Mouse (Mus musculus) neural tube, embryonic 13.5 days (tissue): Measurements from ENCODE around the gene Cenpa. TPM values are rescaled to one million over a fixed set of nuclear protein-coding genes. Genes with fewer than 3 reads are reported as not detected.

Source experiments
- ATAC-seq: fragments of 200-750 bp; cut with Nextera tagmentation; 2 replicates; pipeline ENCODE4 v1.8.0; 2017; ENCODE audit warnings: low read depth, mild to moderate bottlenecking, moderate TSS enrichment, moderate library complexity
- H3K27ac ChIP-seq: fragments of 300-500 bp; sonication (generic); replicated peaks from 2 replicates; pipeline ENCODE4 v1.5.1; 2015; ENCODE audit warnings: moderate library complexity, mild to moderate bottlenecking, inconsistent platforms
- H3K27me3 ChIP-seq: fragments of 300-500 bp; sonication (generic); 2 replicates; pipeline ENCODE4 v1.6.1; 2015; ENCODE audit warnings: mild to moderate bottlenecking, inconsistent platforms
- H3K36me3 ChIP-seq: fragments of 300-500 bp; sonication (generic); 2 replicates; pipeline ENCODE4 v1.6.1; 2015; ENCODE audit warnings: mild to moderate bottlenecking, inconsistent platforms
- H3K4me1 ChIP-seq: fragments of 300-500 bp; sonication (generic); replicated peaks from 2 replicates; pipeline ENCODE4 v1.6.1; 2015; ENCODE audit warnings: inconsistent platforms
- H3K4me2 ChIP-seq: fragments of 300-500 bp; sonication (generic); 2 replicates; pipeline ENCODE4 v1.6.1; 2015; ENCODE audit warnings: inconsistent platforms, mild to moderate bottlenecking, moderate library complexity
- H3K4me3 ChIP-seq: fragments of 300-500 bp; sonication (generic); 2 replicates; pipeline ENCODE4 v1.5.1; 2015; ENCODE audit warnings: mild to moderate bottlenecking, inconsistent platforms
- H3K9ac ChIP-seq: fragments of 300-500 bp; sonication (generic); 2 replicates; pipeline ENCODE4 v1.6.1; 2015; ENCODE audit warnings: moderate library complexity, mild to moderate bottlenecking, inconsistent platforms
- H3K9me3 ChIP-seq: fragments of 300-500 bp; sonication (generic); 2 replicates; pipeline ENCODE4 v1.6.1; 2016; ENCODE audit warnings: inconsistent platforms
- WGBS: fragments of 180-500 bp; shearing (Covaris S2); methylation state at CpG from one replicate; pipeline ENCODE4 v1.1.7; 2015; 5-methylcytosine and 5-hydroxymethylcytosine counted together
- polyA plus RNA-seq: library from polyadenylated mRNA; unstranded; fragments of >200 nt; fragmentation: Nextera tagmentation; extraction: Ambion mirVana; gene quantifications from 2 replicates; pipeline ENCODE4 v1.2.1, GENCODE M21; 2015

The Cenpa gene
- polyA plus RNA-seq, 1 experiment from 2014 or later = 60.2 TPM

DNA sequence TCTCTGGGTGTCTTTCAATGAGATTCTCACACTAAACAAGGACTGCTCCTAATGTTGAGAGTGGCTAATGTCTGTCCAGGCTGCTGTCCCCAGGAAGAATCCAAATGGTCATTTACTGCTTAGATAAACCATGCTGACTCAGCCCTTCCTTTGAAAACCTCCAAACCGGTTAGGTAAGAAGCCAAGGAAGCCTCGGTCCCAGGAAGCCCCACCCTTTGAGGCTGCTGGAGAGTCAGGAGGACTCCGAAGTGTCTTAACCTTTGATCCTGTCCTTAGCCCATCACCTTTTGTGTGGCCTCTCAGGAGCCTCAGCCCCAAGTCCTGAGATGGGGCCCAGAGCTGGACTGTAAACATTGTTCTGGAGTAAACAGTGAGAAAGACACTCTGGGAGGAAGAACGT lies 17.0 kb upstream of the Cenpa start:
- WGBS = 69% methylated on average over 4 of the region's 4 CpGs
- H3K9me3 ChIP-seq = no peaks in the 10 kb centered on the region
- H3K4me3 ChIP-seq = no peak overlapping the region
- H3K4me2 ChIP-seq = no peak overlapping the region
- no peak overlapping the region for H3K27ac ChIP-seq
- ATAC-seq = no peak
- peaks cover 23% of the 10 kb centered on the region for H3K4me1 ChIP-seq
- no peaks in the 10 kb centered on the region for H3K27me3 ChIP-seq
- peaks cover 17% of the 10 kb centered on the region for H3K36me3 ChIP-seq
- no peak overlapping the region for H3K9ac ChIP-seq

GRCm38 (mm10) chr5:30650756-30651155 lies 15.8 kb upstream of the Cenpa start:
- H3K9me3 ChIP-seq = no peaks in the 10 kb centered on the region
- peaks cover 23% of the 10 kb centered on the region for H3K4me1 ChIP-seq
- H3K27ac ChIP-seq = no peak overlapping the region
- no peak for ATAC-seq
- peaks cover 29% of the 10 kb centered on the region for H3K36me3 ChIP-seq
- H3K4me2 ChIP-seq = no peak overlapping the region
- whole genome bisulfite sequencing = 83% methylated on average over 3 of the region's 3 CpGs
- no peak overlapping the region for H3K9ac ChIP-seq
- H3K27me3 ChIP-seq = no peaks in the 10 kb centered on the region
- H3K4me3 ChIP-seq = no peak overlapping the region

- 92% methylated on average over 3 of the region's 3 CpGs for WGBS
- no peaks in the 10 kb centered on the region for H3K27me3 ChIP-seq
Observed at GRCm38 (mm10) chr5:30651554-30651953, 15.0 kb upstream of the Cenpa start.

GRCm38 (mm10) chr5:30653246-30653645 lies 13.3 kb upstream of the Cenpa start:
- Histone ChIP-seq H3K27me3 (no peaks in the 10 kb centered on the region), H3K27ac (no peak overlapping the region), H3K36me3 (peaks cover 54% of the 10 kb centered on the region), H3K4me2 (no peak overlapping the region), H3K9ac (no peak overlapping the region), H3K9me3 (no peaks in the 10 kb centered on the region), H3K4me3 (no peak overlapping the region), H3K4me1 (peaks cover 13% of the 10 kb centered on the region)
- WGBS = 91% methylated on average over 6 of the region's 6 CpGs
- ATAC-seq = no peak

More at GRCm38 (mm10) chr5:30651554-30651953, 15.0 kb upstream of the Cenpa start:
- Histone ChIP-seq H3K9ac (no peak overlapping the region), H3K36me3 (peaks cover 37% of the 10 kb centered on the region), H3K27ac (no peak overlapping the region), H3K4me2 (no peak overlapping the region), H3K9me3 (no peaks in the 10 kb centered on the region), H3K4me3 (no peak overlapping the region), H3K4me1 (peaks cover 23% of the 10 kb centered on the region)
- no peak for ATAC-seq

GRCm38 (mm10) chr5:30655042-30655441 lies 11.5 kb upstream of the Cenpa start:
- 87% methylated on average over 8 of the region's 8 CpGs for WGBS

DNA sequence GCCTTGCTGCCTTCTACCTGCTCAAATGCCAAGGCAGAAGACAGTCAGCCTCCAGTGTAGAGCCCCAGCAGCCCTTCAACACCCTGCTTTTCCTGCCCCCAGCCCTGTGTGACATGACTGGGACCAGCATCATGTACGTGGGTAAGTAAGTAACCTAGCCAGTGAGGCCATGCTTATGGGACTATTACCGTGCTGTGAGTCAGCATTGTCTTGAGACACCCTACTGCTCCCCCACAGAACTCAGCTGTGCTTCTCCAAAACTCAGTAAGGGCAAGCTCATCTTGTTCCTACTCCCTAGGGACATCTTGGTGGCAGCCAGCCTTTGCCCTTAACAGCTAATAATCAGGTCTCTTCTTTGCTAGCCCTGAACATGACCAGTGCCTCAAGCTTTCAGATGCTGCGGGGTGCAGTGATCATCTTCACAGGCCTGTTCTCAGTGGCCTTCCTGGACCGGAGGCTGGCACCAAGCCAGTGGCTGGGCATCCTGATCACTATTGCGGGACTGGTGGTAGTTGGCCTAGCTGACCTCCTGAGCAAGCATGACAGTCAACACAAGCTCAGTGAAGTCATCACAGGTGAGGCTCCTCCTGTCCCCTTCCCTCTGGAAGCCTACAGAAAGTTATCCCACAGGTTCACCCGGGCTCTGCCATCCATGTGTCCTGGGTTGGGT lies 10.9 kb upstream of the Cenpa start:
- Histone ChIP-seq H3K4me1 (no peaks in the 10 kb centered on the region), H3K27ac (no peak overlapping the region), H3K4me2 (no peak overlapping the region), H3K27me3 (no peaks in the 10 kb centered on the region), H3K4me3 (no peak overlapping the region), H3K9me3 (no peaks in the 10 kb centered on the region), H3K36me3 (peaks cover 63% of the 10 kb centered on the region), H3K9ac (no peak overlapping the region)
- 93% methylated on average over 6 of the region's 6 CpGs for WGBS
- ATAC-seq = no peak

More at GRCm38 (mm10) chr5:30655042-30655441, 11.5 kb upstream of the Cenpa start:
- peaks cover 63% of the 10 kb centered on the region for H3K36me3 ChIP-seq
- no peak overlapping the region for H3K4me3 ChIP-seq
- no peaks in the 10 kb centered on the region for H3K9me3 ChIP-seq
- no peaks in the 10 kb centered on the region for H3K4me1 ChIP-seq
- no peaks in the 10 kb centered on the region for H3K27me3 ChIP-seq
- H3K9ac ChIP-seq = no peak overlapping the region
- H3K27ac ChIP-seq = no peak overlapping the region
- ATAC-seq = no peak
- H3K4me2 ChIP-seq = no peak overlapping the region

GRCm38 (mm10) chr5:30659042-30659441 lies 7.5 kb upstream of the Cenpa start:
- Histone ChIP-seq H3K27ac (no peak overlapping the region), H3K9me3 (no peaks in the 10 kb centered on the region), H3K27me3 (no peaks in the 10 kb centered on the region), H3K9ac (no peak overlapping the region), H3K36me3 (peaks cover 47% of the 10 kb centered on the region), H3K4me2 (no peak overlapping the region), H3K4me3 (no peak overlapping the region), H3K4me1 (no peaks in the 10 kb centered on the region)
- WGBS = 86% methylated on average over 4 of the region's 4 CpGs
- ATAC-seq = no peak

GRCm38 (mm10) chr5:30660278-30660677 lies 6.3 kb upstream of the Cenpa start:
- H3K36me3 ChIP-seq = peaks cover 39% of the 10 kb centered on the region
- H3K9me3 ChIP-seq = no peaks in the 10 kb centered on the region
- H3K27ac ChIP-seq = no peak overlapping the region
- no peak overlapping the region for H3K4me2 ChIP-seq
- no peak overlapping the region for H3K4me3 ChIP-seq
- no peak for ATAC-seq
- 96% methylated on average over 1 of the region's 1 CpGs for WGBS
- H3K27me3 ChIP-seq = no peaks in the 10 kb centered on the region
- H3K4me1 ChIP-seq = no peaks in the 10 kb centered on the region
- no peak overlapping the region for H3K9ac ChIP-seq

GRCm38 (mm10) chr5:30660813-30661212 lies 5.8 kb upstream of the Cenpa start:
- no peaks in the 10 kb centered on the region for H3K9me3 ChIP-seq
- ATAC-seq = no peak
- H3K9ac ChIP-seq = no peak overlapping the region
- H3K4me2 ChIP-seq = no peak overlapping the region
- H3K4me1 ChIP-seq = no peaks in the 10 kb centered on the region
- WGBS = 93% methylated on average over 5 of the region's 5 CpGs
- H3K36me3 ChIP-seq = peaks cover 34% of the 10 kb centered on the region
- H3K27ac ChIP-seq = no peak overlapping the region
- H3K4me3 ChIP-seq = no peak overlapping the region
- no peaks in the 10 kb centered on the region for H3K27me3 ChIP-seq

- H3K4me2 ChIP-seq = no peak overlapping the region
- H3K27me3 ChIP-seq = no peaks in the 10 kb centered on the region
- H3K36me3 ChIP-seq = no peaks in the 10 kb centered on the region
- WGBS = 92% methylated on average over 9 of the region's 9 CpGs
- no peak overlapping the region for H3K27ac ChIP-seq
- H3K4me1 ChIP-seq = peaks cover 18% of the 10 kb centered on the region
- H3K9me3 ChIP-seq = no peaks in the 10 kb centered on the region
- no peak overlapping the region for H3K9ac ChIP-seq
- H3K4me3 ChIP-seq = no peak overlapping the region
- ATAC-seq = no peak
Observed at GRCm38 (mm10) chr5:30665360-30665759, 1.2 kb upstream of the Cenpa start.

- H3K9me3 ChIP-seq = no peaks in the 10 kb centered on the region
- peak overlapping the region; percentile 74 for H3K4me3 ChIP-seq
- 0 out of 2 replicates have a peak, but pooled peaks have one; percentile 8 for ATAC-seq
- WGBS = 68% methylated on average over 6 of the region's 6 CpGs
- peak overlapping the region; percentile 88 for H3K4me2 ChIP-seq
- peak overlapping the region; percentile 65; the same call in 1 of the 2 replicates for H3K27ac ChIP-seq
- H3K27me3 ChIP-seq = no peaks in the 10 kb centered on the region
- peaks cover 18% of the 10 kb centered on the region for H3K4me1 ChIP-seq
- H3K36me3 ChIP-seq = no peaks in the 10 kb centered on the region
- peak overlapping the region; percentile 69 for H3K9ac ChIP-seq
Observed at GRCm38 (mm10) chr5:30665968-30666367, 609 bp upstream of the Cenpa start.

GRCm38 (mm10) chr5:30667215-30667614 lies 638 bp downstream of the Cenpa start:
- no peak for ATAC-seq
- H3K9me3 ChIP-seq = no peaks in the 10 kb centered on the region
- peak overlapping the region; percentile 78 for H3K9ac ChIP-seq
- H3K4me2 ChIP-seq = peak overlapping the region; percentile 88
- peak overlapping the region; percentile 74 for H3K4me3 ChIP-seq
- no peaks in the 10 kb centered on the region for H3K27me3 ChIP-seq
- under 1% methylated on average over 13 of the region's 13 CpGs for WGBS
- no peak overlapping the region for H3K27ac ChIP-seq
- no peaks in the 10 kb centered on the region; the same call in 1 of the 2 replicates for H3K36me3 ChIP-seq
- H3K4me1 ChIP-seq = peaks cover 18% of the 10 kb centered on the region

- Histone ChIP-seq H3K4me3 (peak overlapping the region; percentile 74), H3K36me3 (peaks cover 2% of the 10 kb centered on the region), H3K27ac (no peak overlapping the region), H3K4me1 (peaks cover 18% of the 10 kb centered on the region), H3K9ac (peak overlapping the region; percentile 78), H3K9me3 (no peaks in the 10 kb centered on the region), H3K4me2 (peak overlapping the region; percentile 88), H3K27me3 (no peaks in the 10 kb centered on the region)
- ATAC-seq = no peak
- 7% methylated on average over 3 of the region's 3 CpGs for WGBS
Observed at GRCm38 (mm10) chr5:30667686-30668085, 1.1 kb downstream of the Cenpa start.
